Mouse (Mus musculus) heart, embryonic 14.5 days (tissue): ENCODE measurements around the gene Pcna. TPM values are rescaled to one million over a fixed set of nuclear protein-coding genes. Genes with fewer than 3 reads are reported as not detected.
"Not testable (repeated sequence)": the region's sequence is repeated elsewhere in the genome, so short reads cannot be mapped to it uniquely, and the experiment has no call there.

ENCODE experiments used
- ATAC-seq: fragments of 200-750 bp; cut with Nextera tagmentation; 2 replicates; pipeline ENCODE4 v1.8.0; 2017; ENCODE audit warnings: low read depth, moderate TSS enrichment; ENCODE audit not compliant: insufficient number of reproducible peaks, insufficient read depth, low FRiP score
- H3K27ac ChIP-seq, 2 experiments: fragments of 200-500 bp in 1 of 2; fragments of 300-500 bp in 1 of 2; sonication (generic) in 1 of 2; replicated peaks in 1 of 2; 2 replicates each; pipeline ENCODE4 v1.5.1; 2012 to 2014; ENCODE audit warnings: low read depth in 2 of 2, low read length in 2 of 2, control low read depth in 1 of 2, mild to moderate bottlenecking in 1 of 2, mixed read lengths in 1 of 2; ENCODE audit not compliant: control insufficient read depth in 1 of 2, insufficient read depth in 1 of 2
- H3K27me3 ChIP-seq: fragments of 300-500 bp; sonication (generic); 2 replicates; pipeline ENCODE4 v1.6.1; 2014; ENCODE audit warnings: mild to moderate bottlenecking, low read length, control low read depth; ENCODE audit not compliant: control insufficient read depth, insufficient read depth
- H3K36me3 ChIP-seq: fragments of 300-500 bp; sonication (generic); 2 replicates; pipeline ENCODE4 v1.6.1; 2014; ENCODE audit warnings: mild to moderate bottlenecking, control low read depth, low read length, mixed read lengths; ENCODE audit not compliant: control insufficient read depth, insufficient read depth
- H3K4me1 ChIP-seq, 2 experiments: fragments of 200-500 bp in 1 of 2; fragments of 300-500 bp in 1 of 2; sonication (generic) in 1 of 2; 2 replicates each; pipeline ENCODE4 v1.6.1; 2012 to 2014; ENCODE audit warnings: low read length in 2 of 2, control low read depth in 1 of 2, mixed read lengths in 1 of 2; ENCODE audit not compliant: control insufficient read depth in 2 of 2, insufficient read depth in 2 of 2
- H3K4me2 ChIP-seq: fragments of 300-500 bp; sonication (generic); 2 replicates; pipeline ENCODE4 v1.6.1; 2014; ENCODE audit warnings: mild to moderate bottlenecking, low read length
- H3K4me3 ChIP-seq, 2 experiments: fragments of 200-500 bp in 1 of 2; fragments of 300-500 bp in 1 of 2; sonication (generic) in 1 of 2; 2 replicates each; pipeline ENCODE4 v1.5.1; 2012 to 2014; ENCODE audit warnings: low read length in 2 of 2, mild to moderate bottlenecking in 2 of 2, control low read depth in 1 of 2, low read depth in 1 of 2, moderate library complexity in 1 of 2; ENCODE audit not compliant: control insufficient read depth in 1 of 2, insufficient read depth in 1 of 2
- H3K9ac ChIP-seq: fragments of 300-500 bp; sonication (generic); 2 replicates; pipeline ENCODE4 v1.6.1; 2014; ENCODE audit warnings: mild to moderate bottlenecking, low read length
- H3K9me3 ChIP-seq: fragments of 300-500 bp; sonication (generic); 2 replicates; pipeline ENCODE4 v1.6.1; 2016; ENCODE audit warnings: low read length, control low read depth; ENCODE audit not compliant: control insufficient read depth
- WGBS: fragments of 180-500 bp; shearing (Covaris S2); extraction: QIAGEN DNeasy Blood & Tissue Kit; methylation state at CpG from one replicate; pipeline ENCODE4 v1.1.7; 2014; 5-methylcytosine and 5-hydroxymethylcytosine counted together
- polyA plus RNA-seq: library from polyadenylated mRNA; unstranded; fragments of >200 nt; fragmentation: Nextera tagmentation; extraction: Ambion mirVana; gene quantifications from 2 replicates; pipeline ENCODE4 v1.2.1, GENCODE M21; 2014

The Pcna gene
- polyA plus RNA-seq, 1 experiment from 2014 or later: 162 TPM

DNA sequence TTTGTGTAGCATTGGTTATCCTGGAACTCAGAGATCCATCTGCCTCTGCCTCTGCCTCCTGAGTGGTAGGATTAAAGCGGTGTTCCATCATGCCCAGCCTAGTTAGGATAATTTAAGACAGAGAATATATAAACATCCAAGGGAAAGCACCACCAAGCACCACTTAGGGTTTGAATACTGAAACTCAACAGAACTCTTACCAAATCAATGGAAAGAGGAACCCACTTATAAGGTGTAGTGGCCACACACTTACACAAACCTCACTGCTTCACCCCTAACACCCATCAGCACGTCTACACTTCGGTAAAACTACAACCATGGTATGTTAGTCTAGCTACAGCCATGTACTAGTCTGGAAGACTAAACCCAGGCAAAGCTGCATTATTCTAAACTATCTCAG is 9.7 kb downstream of the Pcna start:
- peaks cover 46% of the 10 kb centered on the region for H3K36me3 ChIP-seq
- no peaks in the 10 kb centered on the region for H3K9me3 ChIP-seq
- no peak overlapping the region for H3K4me3 ChIP-seq
- no peak overlapping the region for H3K27ac ChIP-seq
- H3K9ac ChIP-seq: no peak overlapping the region
- H3K27me3 ChIP-seq: no peaks in the 10 kb centered on the region
- H3K4me1 ChIP-seq: peaks cover 3 to 5% of the 10 kb centered on the region in 2 experiments; a peak in 2 of 4 replicates
- WGBS: 98% methylated on average over 3 of the region's 3 CpGs
- ATAC-seq: no peak
- no peak overlapping the region for H3K4me2 ChIP-seq

DNA sequence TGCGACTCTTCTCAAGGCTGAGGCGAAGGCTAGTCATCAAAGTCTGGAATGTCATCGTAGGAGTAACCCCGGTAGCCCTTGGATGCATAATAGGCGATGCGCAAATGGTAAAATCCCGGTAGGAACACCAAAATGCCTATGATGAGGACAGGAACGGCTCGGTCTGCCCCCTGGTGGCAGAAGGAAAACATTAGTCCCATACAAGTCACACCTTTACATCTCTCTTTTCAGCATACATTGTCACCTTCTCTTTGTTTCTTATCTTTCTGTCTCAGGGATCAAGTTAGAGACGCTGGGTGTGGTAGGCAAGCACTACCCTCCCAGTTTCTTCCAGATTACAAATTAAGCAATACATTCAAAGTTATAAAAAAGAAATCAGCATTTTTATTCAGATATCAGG is 12.7 kb downstream of the Pcna start:
- ATAC-seq, H3K4me2 ChIP-seq, H3K27me3 ChIP-seq, H3K9ac ChIP-seq, H3K9me3 ChIP-seq, H3K4me1 ChIP-seq, H3K4me3 ChIP-seq, H3K27ac ChIP-seq: not testable (repeated sequence)
- WGBS: 19% methylated on average over 5 of the region's 10 CpGs
- peaks cover 45% of the 10 kb centered on the region for H3K36me3 ChIP-seq

DNA sequence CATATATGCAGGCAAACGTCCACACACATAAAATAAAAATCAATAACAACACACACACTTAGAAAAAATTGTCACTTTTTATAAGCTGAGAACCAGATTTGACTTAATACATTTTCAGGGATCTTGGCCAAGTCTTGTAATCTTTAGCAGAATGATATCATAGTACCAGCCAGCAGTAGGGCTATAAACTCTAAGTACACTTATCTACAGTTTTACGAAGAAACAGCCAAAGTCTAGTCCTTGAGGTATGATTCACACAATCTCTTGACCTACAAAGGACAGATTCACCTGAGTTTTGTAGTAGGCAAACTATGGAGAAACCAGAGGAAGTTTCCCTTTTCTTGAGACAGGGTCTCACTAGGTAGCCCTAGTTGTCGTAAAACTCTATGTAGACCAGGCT is 13.7 kb downstream of the Pcna start:
- 77% methylated on average over 3 of the region's 3 CpGs for WGBS
- H3K9ac ChIP-seq, H3K9me3 ChIP-seq, H3K4me3 ChIP-seq, H3K27ac ChIP-seq, H3K27me3 ChIP-seq, H3K4me1 ChIP-seq, H3K4me2 ChIP-seq, ATAC-seq: not testable (repeated sequence)
- H3K36me3 ChIP-seq: peaks cover 40% of the 10 kb centered on the region

DNA sequence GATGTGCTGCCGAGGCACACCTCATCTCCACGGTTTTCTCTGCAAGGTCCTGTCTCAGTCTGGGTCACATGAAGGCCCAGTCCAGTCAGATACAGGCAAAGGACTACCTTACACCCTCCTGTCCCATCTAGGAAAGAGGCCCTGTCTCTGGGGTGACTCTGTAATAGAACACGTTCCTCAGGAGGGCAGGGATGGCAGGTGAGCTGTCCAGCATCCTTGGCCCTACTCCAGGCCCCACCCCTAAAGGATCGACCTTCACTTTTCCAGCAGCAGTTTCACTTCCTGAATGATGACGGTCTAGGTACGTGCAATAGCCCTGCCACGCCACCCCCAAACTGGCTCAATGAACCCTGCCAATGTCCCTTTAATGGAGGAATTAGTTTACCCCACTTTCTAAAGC is 17.1 kb downstream of the Pcna start:
- H3K27me3 ChIP-seq: no peaks in the 10 kb centered on the region
- 62% methylated on average over 7 of the region's 7 CpGs for WGBS
- no peak overlapping the region for H3K4me2 ChIP-seq
- H3K4me3 ChIP-seq: no peak overlapping the region
- no peaks in the 10 kb centered on the region for H3K4me1 ChIP-seq
- no peaks in the 10 kb centered on the region for H3K9me3 ChIP-seq
- H3K36me3 ChIP-seq: peaks cover 11% of the 10 kb centered on the region
- no peak for ATAC-seq
- no peak overlapping the region for H3K9ac ChIP-seq
- no peak overlapping the region for H3K27ac ChIP-seq

DNA sequence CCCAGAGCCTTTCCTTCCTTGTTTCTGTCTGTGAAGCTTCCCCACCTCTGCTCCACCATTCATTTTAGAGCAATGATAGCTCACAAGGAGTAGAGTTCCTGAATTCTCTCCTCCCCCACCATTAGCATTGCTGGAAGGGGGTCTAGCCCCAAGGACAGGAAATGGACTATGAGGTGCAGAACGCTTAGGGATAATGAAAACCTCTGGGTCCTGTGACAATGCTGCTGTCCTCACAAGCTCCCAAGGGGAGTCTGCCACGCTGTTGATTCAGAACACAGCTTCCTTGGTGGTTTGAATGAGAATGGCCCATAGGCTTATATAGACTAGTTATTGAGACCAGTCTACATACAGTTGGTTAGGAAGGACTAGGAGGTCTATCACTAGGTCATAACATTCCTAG is 17.8 kb downstream of the Pcna start:
- no peaks in the 10 kb centered on the region for H3K4me1 ChIP-seq
- H3K9me3 ChIP-seq: no peaks in the 10 kb centered on the region
- 0 out of 2 replicates have a peak, but pooled peaks cover 8% of the 10 kb centered on the region for H3K36me3 ChIP-seq
- H3K27ac ChIP-seq: no peak overlapping the region
- H3K4me2 ChIP-seq: no peak overlapping the region
- H3K4me3 ChIP-seq: no peak overlapping the region
- ATAC-seq: no peak
- H3K27me3 ChIP-seq: no peaks in the 10 kb centered on the region
- H3K9ac ChIP-seq: no peak overlapping the region
- 37% methylated on average over 2 of the region's 2 CpGs for WGBS

DNA sequence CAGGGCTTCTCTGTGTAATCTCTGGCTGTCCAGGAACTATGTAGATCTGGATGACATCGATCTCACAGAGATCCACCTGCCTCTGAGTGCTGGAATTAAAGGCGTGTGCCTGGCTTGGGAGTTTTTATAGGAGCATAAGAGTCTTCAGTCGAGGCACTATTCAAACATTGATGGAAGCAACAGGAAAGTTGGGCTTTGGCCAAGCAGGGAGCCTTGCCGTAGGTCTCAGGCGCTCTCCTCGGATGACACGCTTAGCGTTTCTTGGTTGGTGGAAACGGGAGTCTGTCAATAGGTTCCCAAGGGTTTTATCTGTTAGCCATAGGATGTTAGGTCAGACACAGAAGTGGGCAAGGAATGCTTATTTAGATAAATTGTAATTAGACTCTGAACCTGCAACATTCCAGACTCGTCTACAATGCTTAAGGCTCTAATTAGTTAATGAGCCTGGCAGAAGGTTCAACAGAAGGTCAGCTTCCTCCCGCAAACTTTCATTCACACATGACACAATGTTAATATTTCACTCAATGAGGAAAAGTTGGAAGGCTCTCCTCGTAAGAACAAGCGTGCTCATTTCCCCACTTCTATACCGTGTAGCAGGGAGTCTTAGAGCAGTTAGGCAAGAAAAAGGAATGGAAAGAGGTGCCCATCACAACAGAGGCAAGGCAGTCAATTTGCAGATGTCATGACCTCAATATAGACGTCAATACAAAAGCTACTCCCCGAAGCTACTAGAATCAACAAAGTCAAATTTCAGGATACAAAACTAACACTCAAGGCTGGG is 18.9 kb downstream of the Pcna start:
- no peak for ATAC-seq
- Histone ChIP-seq H3K4me3 (no peak overlapping the region), H3K9me3 (no peaks in the 10 kb centered on the region), H3K27me3 (no peaks in the 10 kb centered on the region), H3K9ac (no peak overlapping the region), H3K4me2 (no peak overlapping the region), H3K4me1 (no peaks in the 10 kb centered on the region), H3K27ac (no peak overlapping the region), H3K36me3 (0 out of 2 replicates have a peak, but pooled peaks cover 7% of the 10 kb centered on the region)
- 75% methylated on average over 16 of the region's 16 CpGs for WGBS

DNA sequence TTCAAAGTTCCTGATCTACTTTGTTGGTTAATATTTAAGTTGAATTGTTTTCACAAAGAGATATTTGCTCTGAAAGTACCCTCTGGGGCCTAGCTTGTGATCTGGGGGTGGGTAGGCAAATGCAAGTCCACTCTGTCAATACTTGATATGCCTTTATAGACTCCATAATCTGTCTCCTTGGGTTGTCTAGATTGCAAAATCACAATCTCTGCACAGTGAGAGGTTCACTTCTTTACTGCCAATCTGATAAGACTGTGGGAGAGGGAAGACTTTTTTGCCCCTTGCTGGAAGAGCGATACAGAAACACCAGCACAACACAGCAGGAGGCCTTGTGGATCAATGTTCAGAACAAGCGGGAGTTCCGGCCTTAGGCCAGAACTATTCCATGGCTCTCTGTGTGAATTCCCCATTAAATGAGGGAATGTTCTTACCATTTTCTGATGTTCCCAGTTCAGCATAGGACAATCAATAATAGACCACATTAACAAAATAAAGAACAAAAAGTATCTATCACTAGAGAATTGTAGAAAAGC is 20.6 kb downstream of the Pcna start:
- Histone ChIP-seq H3K36me3 (no peaks in the 10 kb centered on the region), H3K4me3 (no peak overlapping the region), H3K4me2 (no peak overlapping the region), H3K27ac (no peak overlapping the region), H3K9me3 (peaks cover 2% of the 10 kb centered on the region; the same call in 1 of the 2 replicates), H3K4me1 (no peaks in the 10 kb centered on the region), H3K9ac (no peak overlapping the region), H3K27me3 (no peaks in the 10 kb centered on the region)
- ATAC-seq: no peak
- 94% methylated on average over 3 of the region's 3 CpGs for WGBS
